Mouse (Mus musculus) hindbrain, embryonic 12.5 days (tissue): ENCODE measurements around the gene Gnaq. TPM values are rescaled to one million over a fixed set of nuclear protein-coding genes. Genes with fewer than 3 reads are reported as not detected.

ENCODE experiments used
- ATAC-seq: fragments of 200-750 bp; cut with Nextera tagmentation; 2 replicates; pipeline ENCODE4 v1.8.0; 2017; ENCODE audit warnings: moderate TSS enrichment; ENCODE audit not compliant: low FRiP score
- H3K27ac ChIP-seq: fragments of 300-500 bp; sonication (generic); 2 replicates; pipeline ENCODE4 v1.5.1; 2016; ENCODE audit warnings: mild to moderate bottlenecking
- H3K27me3 ChIP-seq: fragments of 300-500 bp; sonication (generic); 2 replicates; pipeline ENCODE4 v1.6.1; 2016; ENCODE audit warnings: mild to moderate bottlenecking
- H3K36me3 ChIP-seq: fragments of 300-500 bp; sonication (generic); 2 replicates; pipeline ENCODE4 v1.6.1; 2016; ENCODE audit warnings: mild to moderate bottlenecking
- H3K4me1 ChIP-seq: fragments of 300-500 bp; sonication (generic); 2 replicates; pipeline ENCODE4 v1.6.1; 2016
- H3K4me2 ChIP-seq: fragments of 300-500 bp; sonication (generic); replicated peaks from 2 replicates; pipeline ENCODE4 v1.6.1; 2016; ENCODE audit warnings: mild to moderate bottlenecking
- H3K4me3 ChIP-seq: fragments of 300-500 bp; sonication (generic); 2 replicates; pipeline ENCODE4 v1.5.1; 2016; ENCODE audit warnings: mild to moderate bottlenecking
- H3K9ac ChIP-seq: fragments of 300-500 bp; sonication (generic); 2 replicates; pipeline ENCODE4 v1.6.1; 2016; ENCODE audit warnings: mild to moderate bottlenecking, moderate library complexity
- H3K9me3 ChIP-seq: fragments of 300-500 bp; sonication (generic); replicated peaks from 2 replicates; pipeline ENCODE4 v1.6.1; 2016; ENCODE audit warnings: mild to moderate bottlenecking
- WGBS: fragments of 180-500 bp; shearing (Covaris S2); methylation state at CpG from one replicate; pipeline ENCODE4 v1.1.7; 2016; 5-methylcytosine and 5-hydroxymethylcytosine counted together
- polyA plus RNA-seq: library from polyadenylated mRNA; unstranded; fragments of >200 nt; fragmentation: Nextera tagmentation; extraction: Ambion mirVana; gene quantifications from 2 replicates; pipeline ENCODE4 v1.2.1, GENCODE M21; 2016

Gene Gnaq
- polyA plus RNA-seq, 1 experiment from 2014 or later: 49.3 TPM

DNA sequence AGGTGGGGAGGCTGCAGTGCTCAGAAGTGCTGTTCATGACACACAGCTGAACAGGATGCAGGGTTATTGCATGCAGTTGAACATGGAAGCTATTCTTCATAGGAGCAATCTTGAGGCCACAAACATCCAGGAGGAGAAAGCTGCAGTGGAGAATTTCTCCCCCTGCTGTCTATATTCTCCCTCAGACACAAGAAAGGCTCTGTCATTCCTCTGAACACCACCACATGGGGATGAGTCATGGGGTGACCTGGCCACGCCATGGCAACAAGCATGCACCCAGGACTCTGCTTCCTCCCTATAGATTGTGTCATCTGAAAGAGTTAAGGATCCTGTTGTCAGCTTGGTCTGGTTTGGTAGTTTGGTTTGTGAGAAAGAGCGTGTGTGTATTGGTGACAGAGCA lies 239.0 kb downstream of the Gnaq start:
- ATAC-seq: no peak
- H3K4me1 ChIP-seq: peaks cover 32% of the 10 kb centered on the region
- 96% methylated on average over 2 of the region's 2 CpGs for WGBS

DNA sequence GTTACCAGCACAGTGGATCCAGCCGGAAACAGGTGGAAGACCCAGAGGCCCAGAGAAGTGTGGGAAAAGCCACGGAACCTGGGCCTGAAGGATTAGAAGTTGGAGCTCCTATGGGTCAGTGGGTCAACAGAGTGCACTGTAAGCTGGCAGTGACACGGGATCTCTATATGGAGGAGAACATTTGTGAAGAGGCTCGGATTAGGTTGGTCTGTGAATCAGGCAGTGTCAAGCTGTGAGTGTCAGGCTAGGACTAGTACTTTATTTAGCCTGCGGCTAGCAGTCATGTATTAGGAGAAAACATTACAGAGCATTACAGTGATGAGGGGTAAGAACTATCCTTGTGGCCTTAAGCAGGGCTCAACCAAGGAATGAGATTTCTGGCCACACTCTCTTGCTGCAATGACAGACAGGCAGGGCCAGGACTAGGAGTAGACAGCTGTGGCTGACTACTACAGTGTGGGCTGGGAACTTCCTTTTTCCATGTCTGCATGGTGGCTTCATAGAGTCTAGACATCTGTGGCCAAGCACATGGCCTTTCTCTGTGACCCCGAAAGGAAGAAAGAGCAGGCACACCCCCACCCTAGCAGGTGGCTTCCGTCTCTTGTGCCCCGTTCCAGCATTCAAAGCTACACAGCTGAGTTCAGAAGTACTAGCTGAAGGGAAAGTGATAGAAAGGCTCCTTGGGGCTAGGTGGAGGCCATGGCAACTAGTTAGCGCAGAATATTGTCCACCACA lies 240.3 kb downstream of the Gnaq start:
- Histone ChIP-seq H3K36me3 (no peaks in the 10 kb centered on the region), H3K9me3 (no peaks in the 10 kb centered on the region), H3K4me2 (no peak overlapping the region), H3K4me3 (no peak overlapping the region), H3K4me1 (peaks cover 22% of the 10 kb centered on the region), H3K27ac (peak overlapping the region; percentile 23), H3K9ac (no peak overlapping the region), H3K27me3 (no peaks in the 10 kb centered on the region)
- ATAC-seq: 0 out of 2 replicates have a peak, but pooled peaks have one; percentile 21
- 72% methylated on average over 9 of the region's 9 CpGs for WGBS

More for the DNA sequence above, 239.0 kb downstream of the Gnaq start:
- no peaks in the 10 kb centered on the region for H3K36me3 ChIP-seq
- no peak overlapping the region for H3K9ac ChIP-seq
- no peak overlapping the region for H3K27ac ChIP-seq
- H3K4me3 ChIP-seq: no peak overlapping the region
- no peaks in the 10 kb centered on the region for H3K9me3 ChIP-seq
- no peaks in the 10 kb centered on the region for H3K27me3 ChIP-seq
- H3K4me2 ChIP-seq: no peak overlapping the region

DNA sequence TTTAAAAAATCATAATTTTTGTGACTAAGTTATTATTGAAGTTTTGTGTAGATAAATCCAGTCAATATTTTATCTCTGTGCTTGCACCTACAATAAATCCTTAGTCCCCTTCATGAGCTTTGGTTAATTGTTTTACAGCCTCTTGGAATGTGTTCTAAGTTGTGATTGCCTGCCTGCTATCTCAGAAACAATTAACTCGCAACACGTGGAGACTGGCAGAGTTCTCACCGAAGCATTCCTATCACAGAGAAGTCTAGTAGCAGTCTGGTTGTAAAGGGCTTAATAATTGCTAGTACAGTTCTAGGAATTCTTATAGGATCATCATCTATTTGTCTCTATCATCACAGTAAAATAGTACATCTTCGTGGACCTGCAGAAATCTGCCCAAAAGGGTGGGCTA lies 243.2 kb downstream of the Gnaq start:
- H3K4me1 ChIP-seq: peaks cover 14% of the 10 kb centered on the region
- H3K4me3 ChIP-seq: no peak overlapping the region
- no peaks in the 10 kb centered on the region for H3K27me3 ChIP-seq
- H3K9me3 ChIP-seq: no peaks in the 10 kb centered on the region
- 84% methylated on average over 4 of the region's 4 CpGs for WGBS
- H3K9ac ChIP-seq: no peak overlapping the region
- no peak overlapping the region for H3K4me2 ChIP-seq
- no peak for ATAC-seq
- H3K27ac ChIP-seq: no peak overlapping the region
- peaks cover 18% of the 10 kb centered on the region; the same call in 1 of the 2 replicates for H3K36me3 ChIP-seq

DNA sequence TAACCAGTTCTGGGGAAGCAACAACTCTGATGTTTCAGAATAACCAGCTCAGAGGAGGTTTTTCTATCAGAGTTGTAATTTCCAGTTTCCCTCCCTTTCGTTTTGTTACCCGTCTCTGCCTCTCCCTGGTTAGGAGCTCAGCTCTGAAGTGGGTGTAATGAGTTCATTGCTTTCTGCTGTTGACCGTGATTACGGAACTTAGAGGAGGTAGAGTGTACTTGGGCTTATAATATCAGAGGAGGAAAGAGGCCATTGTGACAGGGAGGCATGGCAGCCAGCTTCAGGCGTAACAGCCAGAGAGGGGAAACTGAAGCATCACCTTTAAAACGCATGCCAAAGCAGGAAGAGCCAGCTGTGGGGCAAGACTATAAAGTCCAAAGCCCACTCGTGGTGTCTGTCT lies 245.9 kb downstream of the Gnaq start:
- Histone ChIP-seq H3K9me3 (no peaks in the 10 kb centered on the region), H3K27me3 (no peaks in the 10 kb centered on the region), H3K4me2 (no peak overlapping the region), H3K9ac (no peak overlapping the region), H3K36me3 (peaks cover 24% of the 10 kb centered on the region), H3K4me3 (no peak overlapping the region), H3K27ac (no peak overlapping the region), H3K4me1 (peaks cover 4% of the 10 kb centered on the region)
- ATAC-seq: no peak
- WGBS: 89% methylated on average over 7 of the region's 7 CpGs

DNA sequence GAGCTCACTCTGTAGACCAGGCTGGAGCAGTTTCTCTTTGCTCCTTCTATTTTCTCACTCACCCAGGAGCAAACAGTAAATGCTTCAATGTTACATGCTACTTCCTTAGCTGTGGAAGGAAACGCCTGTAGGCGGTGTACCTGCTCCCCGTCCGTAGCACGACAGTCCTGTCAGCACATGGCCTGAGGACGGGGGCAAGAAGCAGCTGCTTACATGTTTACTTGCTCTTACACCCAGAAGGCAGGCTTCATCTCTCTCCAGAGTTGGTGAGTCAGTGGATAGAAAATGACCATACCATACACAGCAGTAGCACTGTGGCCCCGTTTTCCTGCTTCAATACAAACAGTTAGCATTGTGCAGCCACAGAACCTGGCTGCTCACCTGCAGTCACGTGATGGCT lies 247.1 kb downstream of the Gnaq start:
- H3K36me3 ChIP-seq: peaks cover 33% of the 10 kb centered on the region
- H3K4me2 ChIP-seq: no peak overlapping the region
- H3K27ac ChIP-seq: no peak overlapping the region
- H3K9ac ChIP-seq: no peak overlapping the region
- 90% methylated on average over 8 of the region's 8 CpGs for WGBS
- H3K4me1 ChIP-seq: peaks cover 3% of the 10 kb centered on the region; the same call in 1 of the 2 replicates
- no peaks in the 10 kb centered on the region for H3K27me3 ChIP-seq
- H3K9me3 ChIP-seq: no peaks in the 10 kb centered on the region
- H3K4me3 ChIP-seq: no peak overlapping the region
- ATAC-seq: no peak

DNA sequence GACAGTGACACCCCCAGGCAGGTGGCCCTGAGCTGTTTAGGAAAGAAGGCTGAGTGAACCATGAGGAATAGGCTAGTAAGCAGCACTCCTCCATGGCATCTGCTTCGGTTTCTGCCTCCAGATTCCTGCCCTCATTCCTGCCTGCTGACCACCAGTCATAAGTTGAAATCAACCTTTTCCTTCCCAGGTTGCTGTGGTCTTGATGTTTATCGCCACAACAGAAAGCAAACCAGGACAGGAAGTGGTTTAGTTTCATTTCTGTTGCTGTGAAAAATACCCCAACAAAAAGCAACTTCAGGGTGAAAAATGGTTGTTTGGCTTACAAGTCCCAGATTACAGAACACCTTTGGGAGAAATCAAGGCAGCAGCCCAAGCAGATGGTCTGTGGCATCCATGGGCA lies 249.8 kb downstream of the Gnaq start:
- no peaks in the 10 kb centered on the region for H3K27me3 ChIP-seq
- H3K27ac ChIP-seq: no peak overlapping the region
- WGBS: 85% methylated on average over 2 of the region's 2 CpGs
- H3K4me3 ChIP-seq: no peak overlapping the region
- no peak for ATAC-seq
- H3K36me3 ChIP-seq: peaks cover 38% of the 10 kb centered on the region
- no peak overlapping the region for H3K4me2 ChIP-seq
- H3K9ac ChIP-seq: no peak overlapping the region
- no peaks in the 10 kb centered on the region for H3K9me3 ChIP-seq
- peaks cover 3% of the 10 kb centered on the region; the same call in 1 of the 2 replicates for H3K4me1 ChIP-seq

DNA sequence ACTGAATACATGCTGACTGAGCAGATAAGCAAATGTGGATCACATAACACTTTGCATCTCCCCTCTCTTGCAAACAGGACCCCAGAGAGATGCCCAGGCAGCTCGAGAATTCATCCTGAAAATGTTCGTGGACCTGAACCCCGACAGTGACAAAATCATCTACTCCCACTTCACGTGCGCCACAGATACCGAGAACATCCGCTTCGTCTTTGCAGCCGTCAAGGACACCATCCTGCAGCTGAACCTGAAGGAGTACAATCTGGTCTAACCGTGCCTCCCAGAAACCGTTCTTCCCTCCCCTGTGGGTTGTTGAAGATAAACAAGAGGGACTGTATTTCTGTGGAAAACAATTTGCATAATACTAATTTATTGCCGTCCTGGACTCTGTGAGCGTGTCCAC lies 250.5 kb downstream of the Gnaq start:
- ATAC-seq: no peak
- Histone ChIP-seq H3K9ac (no peak overlapping the region), H3K4me1 (peaks cover 3% of the 10 kb centered on the region; the same call in 1 of the 2 replicates), H3K36me3 (peaks cover 37% of the 10 kb centered on the region), H3K4me2 (no peak overlapping the region), H3K9me3 (no peaks in the 10 kb centered on the region), H3K4me3 (no peak overlapping the region), H3K27ac (no peak overlapping the region), H3K27me3 (no peaks in the 10 kb centered on the region)
- 84% methylated on average over 13 of the region's 13 CpGs for WGBS

DNA sequence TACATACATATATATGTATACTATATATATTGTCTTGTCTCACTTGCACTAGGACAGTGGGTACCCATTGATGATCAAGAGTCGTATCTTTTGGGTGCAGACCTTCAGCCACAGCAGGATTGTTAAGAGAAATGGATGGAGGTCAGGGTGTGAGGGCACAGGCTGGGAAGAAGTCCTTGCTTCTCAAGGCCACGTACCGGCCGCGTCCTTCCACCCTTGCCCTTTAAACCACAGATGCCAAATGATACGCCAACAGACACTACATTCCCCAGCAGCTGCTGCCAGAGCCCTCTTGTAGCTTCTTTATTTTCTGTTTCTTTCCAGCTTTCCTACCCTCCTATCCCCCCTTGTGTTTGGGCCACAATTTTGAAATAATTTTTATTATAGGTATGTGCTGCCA lies 251.5 kb downstream of the Gnaq start:
- H3K36me3 ChIP-seq: peaks cover 29% of the 10 kb centered on the region
- H3K9ac ChIP-seq: no peak overlapping the region
- ATAC-seq: no peak
- peaks cover 11% of the 10 kb centered on the region for H3K4me1 ChIP-seq
- no peaks in the 10 kb centered on the region for H3K9me3 ChIP-seq
- H3K4me2 ChIP-seq: no peak overlapping the region
- H3K27me3 ChIP-seq: no peaks in the 10 kb centered on the region
- WGBS: 91% methylated on average over 6 of the region's 6 CpGs
- H3K27ac ChIP-seq: no peak overlapping the region
- H3K4me3 ChIP-seq: no peak overlapping the region

DNA sequence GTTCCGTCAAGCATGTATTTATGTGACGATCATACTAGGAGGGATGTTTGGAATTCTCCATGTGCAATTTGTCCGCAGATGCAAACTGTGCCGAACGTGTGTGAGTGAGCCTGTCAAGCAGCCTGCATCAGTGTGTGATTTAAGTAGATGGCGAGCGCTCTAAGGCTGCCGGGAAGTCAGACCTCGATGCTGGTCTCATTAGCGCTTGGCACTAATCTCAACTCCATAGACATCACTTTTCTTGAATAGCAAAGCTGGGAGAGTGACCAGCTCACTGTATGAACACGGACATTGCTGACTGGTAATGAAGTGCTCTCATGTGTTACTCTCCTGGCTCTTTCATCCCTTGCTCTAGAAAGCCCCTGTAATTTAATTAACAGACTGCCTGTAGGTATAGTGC lies 252.3 kb downstream of the Gnaq start:
- no peak overlapping the region for H3K27ac ChIP-seq
- 84% methylated on average over 11 of the region's 11 CpGs for WGBS
- ATAC-seq: peak; percentile 15; the same call in 1 of the 2 replicates

DNA sequence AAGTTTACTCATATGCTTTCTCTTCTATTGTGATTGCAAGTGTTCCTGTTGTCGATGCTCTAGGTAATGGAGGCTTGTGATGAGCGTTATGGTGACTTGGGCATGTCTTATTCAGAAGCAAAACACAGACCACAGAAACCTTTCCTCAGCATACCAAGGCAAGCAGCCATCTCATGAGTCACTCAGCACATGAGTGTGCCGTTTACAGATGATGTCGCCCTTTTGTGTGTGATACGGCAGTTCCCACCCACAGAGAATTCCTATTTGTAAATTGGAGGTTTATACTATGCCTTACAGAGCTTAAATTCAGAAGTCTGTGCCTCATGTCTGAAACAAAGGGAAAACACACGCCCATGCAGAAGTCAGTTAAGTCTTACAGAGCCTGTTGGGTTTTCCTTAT lies 253.9 kb downstream of the Gnaq start:
- 77% methylated on average over 6 of the region's 6 CpGs for WGBS
- Histone ChIP-seq H3K4me3 (no peak overlapping the region), H3K27ac (no peak overlapping the region), H3K9ac (no peak overlapping the region), H3K36me3 (peaks cover 20% of the 10 kb centered on the region), H3K9me3 (no peaks in the 10 kb centered on the region), H3K4me1 (peaks cover 13% of the 10 kb centered on the region), H3K27me3 (no peaks in the 10 kb centered on the region), H3K4me2 (no peak overlapping the region)
- no peak for ATAC-seq

More for the DNA sequence above, 252.3 kb downstream of the Gnaq start:
- H3K4me3 ChIP-seq: no peak overlapping the region
- H3K9me3 ChIP-seq: no peaks in the 10 kb centered on the region
- no peak overlapping the region for H3K4me2 ChIP-seq
- peaks cover 13% of the 10 kb centered on the region for H3K4me1 ChIP-seq
- no peak overlapping the region for H3K9ac ChIP-seq
- H3K27me3 ChIP-seq: no peaks in the 10 kb centered on the region
- H3K36me3 ChIP-seq: peaks cover 21% of the 10 kb centered on the region

DNA sequence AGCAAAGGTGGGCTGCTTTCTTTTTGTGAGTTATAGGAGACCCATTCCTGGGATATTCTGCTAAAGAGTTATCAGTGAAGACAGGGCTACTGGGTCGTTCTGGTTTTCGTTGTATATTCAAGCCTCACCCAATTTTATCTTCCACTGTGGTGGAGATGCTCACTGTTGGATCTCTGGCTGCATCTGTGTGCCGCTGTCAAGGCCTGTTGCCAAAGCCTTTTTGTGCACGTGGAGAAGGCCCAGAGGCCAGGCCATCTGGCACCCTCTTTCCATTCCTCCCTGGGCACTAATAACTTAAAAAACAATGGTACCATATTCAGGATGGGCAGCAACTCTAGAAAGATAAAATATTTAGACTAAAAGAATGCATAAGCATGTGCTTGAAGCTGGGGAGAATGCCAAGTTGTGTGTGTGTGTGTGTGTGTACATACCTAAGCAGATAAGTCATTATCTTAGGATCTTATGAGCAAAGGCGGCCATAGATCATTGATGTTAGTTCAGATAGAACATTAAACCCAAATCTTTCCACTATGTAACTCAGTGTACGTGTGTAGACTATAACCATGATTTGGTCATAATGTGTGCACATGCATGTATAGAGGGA lies 257.7 kb downstream of the Gnaq start:
- Histone ChIP-seq H3K27me3 (no peaks in the 10 kb centered on the region), H3K27ac (no peak overlapping the region), H3K36me3 (peaks cover 5% of the 10 kb centered on the region; the same call in 1 of the 2 replicates), H3K4me1 (peaks cover 10% of the 10 kb centered on the region), H3K4me3 (no peak overlapping the region), H3K9ac (no peak overlapping the region), H3K9me3 (no peaks in the 10 kb centered on the region), H3K4me2 (no peak overlapping the region)
- no peak for ATAC-seq
- 90% methylated on average over 6 of the region's 6 CpGs for WGBS

DNA sequence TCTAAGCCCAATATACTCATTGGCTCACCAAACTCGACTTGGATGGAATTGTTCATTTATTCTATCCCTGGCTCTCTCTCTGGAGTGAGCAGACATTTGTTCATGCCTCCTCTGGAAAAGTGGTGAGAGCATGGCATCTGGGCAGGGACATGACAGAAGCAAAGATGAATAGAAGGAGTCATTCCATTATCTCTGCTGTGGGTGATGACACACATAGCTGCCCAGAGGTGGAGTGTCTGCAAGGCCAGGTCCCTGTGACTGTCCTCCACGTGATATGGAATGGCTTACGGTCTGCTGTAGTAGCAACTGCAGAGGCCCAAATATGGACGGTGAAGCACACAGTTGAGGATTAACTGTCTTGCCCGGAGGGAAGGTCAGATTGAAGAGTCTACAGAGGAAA lies 261.8 kb downstream of the Gnaq start:
- H3K4me1 ChIP-seq: no peaks in the 10 kb centered on the region
- no peak overlapping the region for H3K9ac ChIP-seq
- no peaks in the 10 kb centered on the region for H3K27me3 ChIP-seq
- ATAC-seq: no peak
- H3K4me3 ChIP-seq: no peak overlapping the region
- H3K9me3 ChIP-seq: no peaks in the 10 kb centered on the region
- WGBS: 93% methylated on average over 5 of the region's 5 CpGs
- H3K4me2 ChIP-seq: no peak overlapping the region
- H3K27ac ChIP-seq: no peak overlapping the region
- H3K36me3 ChIP-seq: no peaks in the 10 kb centered on the region

DNA sequence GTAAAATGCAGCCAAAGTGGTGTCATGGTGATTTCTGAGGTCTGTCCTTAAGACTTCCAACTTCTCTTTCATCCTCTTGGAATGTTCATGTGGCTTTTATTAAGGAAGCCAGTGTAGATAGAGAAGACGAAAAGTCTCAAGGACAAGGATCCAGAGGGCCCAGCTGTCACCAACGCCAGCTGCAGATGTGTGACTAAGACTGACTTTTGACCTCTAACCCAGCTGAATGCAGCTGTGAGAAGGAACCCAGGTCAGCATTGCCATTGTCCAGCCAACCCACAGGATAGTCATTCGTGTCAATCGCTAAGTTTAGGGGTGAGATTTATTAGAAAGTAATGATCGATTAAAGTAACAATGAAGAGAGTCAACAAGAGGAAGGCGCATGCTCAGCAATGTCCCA lies 270.5 kb downstream of the Gnaq start:
- Histone ChIP-seq H3K4me3 (no peak overlapping the region), H3K4me2 (no peak overlapping the region), H3K27me3 (no peaks in the 10 kb centered on the region), H3K36me3 (no peaks in the 10 kb centered on the region), H3K9ac (no peak overlapping the region), H3K9me3 (no peaks in the 10 kb centered on the region), H3K27ac (no peak overlapping the region), H3K4me1 (no peaks in the 10 kb centered on the region)
- WGBS: 72% methylated on average over 6 of the region's 6 CpGs
- no peak for ATAC-seq
